Mouse (Mus musculus) heart, embryonic 13.5 days (tissue): ENCODE measurements at regions not wholly inside any gene's neighbourhood (a gene's known extent, or its start where the extent isn't known, plus 50 kb on each side); places are given as distances from the start of the nearest gene placed in this dataset.

Experiments
- ATAC-seq: fragments of 200-750 bp; cut with Nextera tagmentation; 2 replicates; pipeline ENCODE4 v1.8.0; 2017; ENCODE audit warnings: moderate TSS enrichment; ENCODE audit not compliant: insufficient number of reproducible peaks, low FRiP score, low TSS enrichment; ENCODE audit errors: extremely low read depth
- H3K27ac ChIP-seq: fragments of 300-500 bp; sonication (generic); replicated peaks from 2 replicates; pipeline ENCODE4 v1.5.1; 2015; ENCODE audit warnings: moderate library complexity, mild to moderate bottlenecking, inconsistent platforms
- H3K27me3 ChIP-seq: fragments of 300-500 bp; sonication (generic); replicated peaks from 2 replicates; pipeline ENCODE4 v1.6.1; 2015; ENCODE audit warnings: mild to moderate bottlenecking, inconsistent platforms
- H3K36me3 ChIP-seq: fragments of 300-500 bp; sonication (generic); 2 replicates; pipeline ENCODE4 v1.6.1; 2015; ENCODE audit warnings: mild to moderate bottlenecking, inconsistent platforms
- H3K4me1 ChIP-seq: fragments of 300-500 bp; sonication (generic); 2 replicates; pipeline ENCODE4 v1.6.1; 2015; ENCODE audit warnings: inconsistent platforms
- H3K4me2 ChIP-seq: fragments of 300-500 bp; sonication (generic); 2 replicates; pipeline ENCODE4 v1.6.1; 2015; ENCODE audit warnings: inconsistent platforms, mild to moderate bottlenecking, moderate library complexity
- H3K4me3 ChIP-seq: fragments of 300-500 bp; sonication (generic); 2 replicates; pipeline ENCODE4 v1.5.1; 2015; ENCODE audit warnings: moderate library complexity, mild to moderate bottlenecking, inconsistent platforms
- H3K9ac ChIP-seq: fragments of 300-500 bp; sonication (generic); 2 replicates; pipeline ENCODE4 v1.6.1; 2015; ENCODE audit warnings: inconsistent platforms, mild to moderate bottlenecking, moderate library complexity
- H3K9me3 ChIP-seq: fragments of 300-500 bp; sonication (generic); 2 replicates; pipeline ENCODE4 v1.6.1; 2016; ENCODE audit warnings: inconsistent platforms
- WGBS: fragments of 180-500 bp; shearing (Covaris S2); methylation state at CpG from one replicate; pipeline ENCODE4 v1.1.7; 2015; ENCODE audit warnings: mixed read lengths; 5-methylcytosine and 5-hydroxymethylcytosine counted together

GRCm38 (mm10) chr7:113121911-113122319, 85.3 kb upstream of the Arntl start:
- Histone ChIP-seq H3K4me1 (0 out of 2 replicates have a peak, but pooled peaks cover 2% of the 10 kb centered on the region), H3K27ac (no peak overlapping the region), H3K4me2 (no peak overlapping the region), H3K27me3 (no peaks in the 10 kb centered on the region), H3K9me3 (peaks cover 17% of the 10 kb centered on the region; the same call in 1 of the 2 replicates), H3K9ac (no peak overlapping the region), H3K36me3 (no peaks in the 10 kb centered on the region), H3K4me3 (no peak overlapping the region)
- 51% methylated on average over 6 of the region's 6 CpGs for WGBS
- no peak for ATAC-seq

GRCm38 (mm10) chr7:113126010-113126409, 81.3 kb upstream of the Arntl start:
- Histone ChIP-seq H3K4me3 (no peak overlapping the region), H3K4me1 (0 out of 2 replicates have a peak, but pooled peaks cover 1% of the 10 kb centered on the region), H3K9me3 (peaks cover 8% of the 10 kb centered on the region; the same call in 1 of the 2 replicates), H3K27me3 (no peaks in the 10 kb centered on the region), H3K36me3 (no peaks in the 10 kb centered on the region), H3K9ac (no peak overlapping the region), H3K27ac (no peak overlapping the region), H3K4me2 (no peak overlapping the region)
- 46% methylated on average over 1 of the region's 1 CpGs for WGBS
- no peak for ATAC-seq

- Histone ChIP-seq H3K27me3 (peaks cover 4% of the 10 kb centered on the region; the same call in 1 of the 2 replicates), H3K4me2 (no peak overlapping the region), H3K9me3 (0 out of 2 replicates have a peak, but pooled peaks cover 4% of the 10 kb centered on the region), H3K4me3 (no peak overlapping the region), H3K4me1 (peaks cover 11% of the 10 kb centered on the region), H3K9ac (no peak overlapping the region), H3K36me3 (no peaks in the 10 kb centered on the region), H3K27ac (no peak overlapping the region)
- no peak for ATAC-seq
- 71% methylated on average over 6 of the region's 6 CpGs for WGBS
These were observed 76.7 kb upstream of the Arntl start for GRCm38 (mm10) chr7:113130552-113130951.

GRCm38 (mm10) chr7:113131945-113132538, 75.2 kb upstream of the Arntl start:
- no peak overlapping the region for H3K4me3 ChIP-seq
- ATAC-seq: no peak
- no peak overlapping the region for H3K4me2 ChIP-seq
- no peak overlapping the region for H3K9ac ChIP-seq
- H3K27me3 ChIP-seq: peaks cover 4% of the 10 kb centered on the region; the same call in 1 of the 2 replicates
- no peaks in the 10 kb centered on the region for H3K36me3 ChIP-seq
- WGBS: 2% methylated on average over 6 of the region's 6 CpGs
- H3K27ac ChIP-seq: no peak overlapping the region
- peaks cover 11% of the 10 kb centered on the region for H3K4me1 ChIP-seq
- 0 out of 2 replicates have a peak, but pooled peaks cover 4% of the 10 kb centered on the region for H3K9me3 ChIP-seq

- Histone ChIP-seq H3K27me3 (peaks cover 4% of the 10 kb centered on the region; the same call in 1 of the 2 replicates), H3K4me3 (no peak overlapping the region), H3K4me1 (peaks cover 11% of the 10 kb centered on the region), H3K9me3 (no peaks in the 10 kb centered on the region), H3K4me2 (no peak overlapping the region), H3K27ac (no peak overlapping the region), H3K9ac (no peak overlapping the region), H3K36me3 (no peaks in the 10 kb centered on the region)
- no peak for ATAC-seq
- WGBS: 69% methylated on average over 5 of the region's 5 CpGs
These were observed 73.4 kb upstream of the Arntl start for GRCm38 (mm10) chr7:113133891-113134290.

GRCm38 (mm10) chr7:113140011-113140438, 67.2 kb upstream of the Arntl start:
- peaks cover 33% of the 10 kb centered on the region for H3K27me3 ChIP-seq
- WGBS: 62% methylated on average over 10 of the region's 10 CpGs

GRCm38 (mm10) chr7:113141846-113142683, 65.2 kb upstream of the Arntl start:
- no peak for ATAC-seq

More at GRCm38 (mm10) chr7:113140011-113140438, 67.2 kb upstream of the Arntl start:
- Histone ChIP-seq H3K4me3 (no peak overlapping the region), H3K9me3 (no peaks in the 10 kb centered on the region), H3K36me3 (no peaks in the 10 kb centered on the region), H3K4me1 (no peaks in the 10 kb centered on the region), H3K27ac (no peak overlapping the region), H3K4me2 (no peak overlapping the region), H3K9ac (no peak overlapping the region)
- no peak for ATAC-seq

GRCm38 (mm10) chr7:113143552-113143951, 63.7 kb upstream of the Arntl start:
- no peaks in the 10 kb centered on the region for H3K36me3 ChIP-seq
- ATAC-seq: no peak
- H3K9ac ChIP-seq: no peak overlapping the region
- no peaks in the 10 kb centered on the region for H3K9me3 ChIP-seq
- no peak overlapping the region for H3K4me3 ChIP-seq
- H3K27ac ChIP-seq: no peak overlapping the region
- H3K4me1 ChIP-seq: peaks cover 8% of the 10 kb centered on the region
- WGBS: 6% methylated on average over 7 of the region's 7 CpGs
- H3K27me3 ChIP-seq: peaks cover 35% of the 10 kb centered on the region
- no peak overlapping the region for H3K4me2 ChIP-seq

More at GRCm38 (mm10) chr7:113141846-113142683, 65.2 kb upstream of the Arntl start:
- Histone ChIP-seq H3K27me3 (peaks cover 35% of the 10 kb centered on the region), H3K4me1 (no peaks in the 10 kb centered on the region), H3K9me3 (no peaks in the 10 kb centered on the region), H3K4me2 (no peak overlapping the region), H3K36me3 (no peaks in the 10 kb centered on the region), H3K9ac (no peak overlapping the region), H3K27ac (no peak overlapping the region), H3K4me3 (no peak overlapping the region)
- 59% methylated on average over 10 of the region's 10 CpGs for WGBS

- Histone ChIP-seq H3K4me3 (no peak overlapping the region), H3K27ac (no peak overlapping the region), H3K4me1 (peaks cover 9% of the 10 kb centered on the region), H3K36me3 (no peaks in the 10 kb centered on the region), H3K4me2 (no peak overlapping the region), H3K9ac (no peak overlapping the region), H3K27me3 (peaks cover 35% of the 10 kb centered on the region), H3K9me3 (no peaks in the 10 kb centered on the region)
- no peak for ATAC-seq
- 81% methylated on average over 8 of the region's 8 CpGs for WGBS
These were observed 62.2 kb upstream of the Arntl start for GRCm38 (mm10) chr7:113145046-113145445.

GRCm38 (mm10) chr7:113146108-113146507, 61.2 kb upstream of the Arntl start:
- Histone ChIP-seq H3K9me3 (no peaks in the 10 kb centered on the region), H3K4me2 (no peak overlapping the region), H3K36me3 (no peaks in the 10 kb centered on the region), H3K9ac (no peak overlapping the region), H3K4me1 (peaks cover 20% of the 10 kb centered on the region), H3K27me3 (peaks cover 28% of the 10 kb centered on the region), H3K4me3 (no peak overlapping the region), H3K27ac (no peak overlapping the region)
- WGBS: 78% methylated on average over 2 of the region's 2 CpGs
- ATAC-seq: no peak

GRCm38 (mm10) chr7:113146526-113146925, 60.7 kb upstream of the Arntl start:
- H3K9ac ChIP-seq: no peak overlapping the region
- 74% methylated on average over 9 of the region's 9 CpGs for WGBS
- no peak for ATAC-seq
- peaks cover 24% of the 10 kb centered on the region for H3K4me1 ChIP-seq
- H3K9me3 ChIP-seq: no peaks in the 10 kb centered on the region
- H3K4me2 ChIP-seq: no peak overlapping the region
- H3K27me3 ChIP-seq: peaks cover 24% of the 10 kb centered on the region
- H3K27ac ChIP-seq: no peak overlapping the region
- H3K4me3 ChIP-seq: no peak overlapping the region
- no peaks in the 10 kb centered on the region for H3K36me3 ChIP-seq
